Comparison of ENCODE assay signal across 9 mouse cellular contexts in genomic region chr2:33642650-33643458, GRCm38 (mm10). TPM values are rescaled to one million over a fixed set of nuclear protein-coding genes. Genes with fewer than 3 reads are reported as not detected.
DNase-seq lines count a peak whose midpoint lies in the region; ATAC-seq lines count a peak whose summit lies in the region.
"Had no signal": no experiment of that assay in that cellular context is flagged by ENCODE, and none has a peak within 500 bp of the region (broad histone marks: within the 10 kb centered on the region; RNA-seq: fewer than 3 reads in every experiment).

No protein-coding gene starts in this region.

- intact Hi-C loops in gastrocnemius, postnatal 14 days (cut with DNase I; ENCODE audit: low total_unique reads), result loop anchor here (5.0 kb wide), 1 partner anchor 76 kb away; no protein-coding TSS in a partner anchor

- ATAC-seq in megakaryocyte-erythroid progenitor cell, adult 5-6 weeks (replicated peaks; ENCODE audit: low FRiP score, low TSS enrichment, poor library complexity, severe bottlenecking), result peak; percentile 82

- peak; percentile 83 for DNase-seq in adrenal gland, adult 2 months
- DNase-seq in embryo, embryonic 10 days (ENCODE audit: low spot score), result peak; percentile 94
- peak; percentile 76 for DNase-seq in gastrocnemius, postnatal 14 days
- peak; percentile 75 for DNase-seq in induced T-regulatory cell, adult 2 months (ENCODE audit: low read depth)
- DNase-seq in left cerebral cortex, adult 8-10 months (ENCODE audit: low spot score in 2 of 2), result peak; percentile 27 to 54
- DNase-seq in right cerebral cortex, postnatal 14 days, result peak; percentile 73
- DNase-seq in urinary bladder, postnatal 36 days (ENCODE audit: low spot score in 2 of 2), result peak; percentile 76 to 80

RNA-seq across cellular contexts. Expression of gene Lmx1b, which starts 2.5 kb away (rescaled TPM):
- total RNA-seq in adrenal gland, adult 2 months (2021), result not detected
- 0.02 TPM in 1 of 2 replicates, not detected in the other for polyA plus RNA-seq in adrenal gland, adult 2 months (2012; rRNA removed)
- under 1 TPM; 0.39 to 0.51 TPM for total RNA-seq in gastrocnemius, postnatal 14 days (2021)
- total RNA-seq in left cerebral cortex, adult 8-10 months (2022), result under 1 TPM; 0.35 to 0.98 (median 0.60) TPM
- not detected in 2 replicates for total RNA-seq in megakaryocyte-erythroid progenitor cell, adult 5-6 weeks (2014; fragmentation: Nextera tagmentation)
- not detected in 2 replicates for total RNA-seq in megakaryocyte-erythroid progenitor cell, adult 5-6 weeks (2017)
- polyA plus RNA-seq: liver, embryonic 16.5 days had no signal

Comparison
In these comparisons a context has a peak if more than half of its experiments do, and no peak if none do; other contexts are left out.
1. Peak in every context shown above with its lines: DNase-seq and ATAC-seq.
2. DNase-seq: peak in every context shown above with its lines; median percentile 94 in embryo, embryonic 10 days; 83 in adrenal gland, adult 2 months; 78 in urinary bladder, postnatal 36 days; 76 in gastrocnemius, postnatal 14 days; 75 in induced T-regulatory cell, adult 2 months; 73 in right cerebral cortex, postnatal 14 days; 40 in left cerebral cortex, adult 8-10 months.